Mouse (Mus musculus) heart, adult 11 months (tissue): ENCODE results near the gene Ddx5.
"Not testable (repeated sequence)": the region's sequence is repeated elsewhere in the genome, so short reads cannot be mapped to it uniquely, and the experiment has no call there.

Experiments
- DNase-seq: peaks from one replicate; pipeline ENCODE4 v3.0.0; 2022

Ddx5 gene

DNA sequence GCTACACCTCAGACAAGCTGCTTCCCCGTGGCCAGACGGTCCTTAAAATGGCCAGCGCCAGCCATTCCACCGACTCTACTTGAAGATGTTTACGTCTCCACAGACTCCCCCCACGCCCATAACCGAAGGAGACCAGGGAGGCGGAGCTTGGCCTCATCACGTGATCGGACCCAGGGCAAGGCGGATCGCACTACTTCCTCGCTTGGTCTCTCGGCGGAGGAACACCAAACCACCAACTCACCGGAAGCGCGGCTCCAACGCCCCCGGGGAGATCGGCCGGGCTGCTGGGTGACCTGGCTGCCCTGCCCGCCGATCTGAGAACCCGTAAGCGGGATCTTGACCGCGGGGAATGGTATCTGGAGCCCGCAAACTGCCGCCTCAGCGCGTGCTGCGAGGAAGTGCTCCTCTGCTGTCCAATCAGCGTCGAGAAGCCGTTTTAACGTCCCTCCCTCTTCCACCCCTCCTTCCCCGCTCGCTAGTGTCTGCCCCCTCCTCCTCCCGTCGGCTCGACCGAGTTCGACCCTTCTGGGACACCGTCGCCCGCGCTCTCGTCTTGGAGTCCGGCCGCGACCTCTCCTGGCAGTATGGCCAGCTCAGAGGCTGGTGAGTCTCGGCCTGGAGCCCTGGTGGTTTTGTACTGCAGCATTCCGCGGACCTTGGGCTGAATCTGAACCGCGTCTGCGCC lies at the start of gene Ddx5, which contains the start of gene Cep95:
TSS of gene Ddx5 (minus strand) at position 411 of the 685 bp plus-strand sequence.
TSS of gene Cep95 (plus strand) at position 478 of the 685 bp plus-strand sequence.
- DNase-seq, result peak; percentile 100

DNA sequence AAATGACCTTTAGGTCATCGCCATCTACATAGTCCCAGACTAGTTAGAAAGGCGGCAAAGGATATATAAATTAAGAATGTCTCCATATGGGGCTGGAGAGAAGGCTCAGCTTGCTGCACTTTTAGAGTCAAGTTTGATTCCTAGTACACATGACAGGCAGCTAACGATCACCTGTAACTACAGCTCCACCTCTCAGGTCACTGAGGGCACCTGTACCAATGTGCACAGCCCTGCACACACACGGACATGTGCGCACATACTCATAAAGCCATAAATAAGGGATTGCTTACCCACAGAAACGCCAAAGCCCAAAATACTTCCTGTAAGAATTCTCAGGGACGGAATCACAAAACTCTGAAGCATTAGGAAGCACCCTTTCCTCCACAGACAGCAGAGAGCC lies 39.1 kb upstream of the Ddx5 start:
- DNase-seq, result peak; percentile 53

DNA sequence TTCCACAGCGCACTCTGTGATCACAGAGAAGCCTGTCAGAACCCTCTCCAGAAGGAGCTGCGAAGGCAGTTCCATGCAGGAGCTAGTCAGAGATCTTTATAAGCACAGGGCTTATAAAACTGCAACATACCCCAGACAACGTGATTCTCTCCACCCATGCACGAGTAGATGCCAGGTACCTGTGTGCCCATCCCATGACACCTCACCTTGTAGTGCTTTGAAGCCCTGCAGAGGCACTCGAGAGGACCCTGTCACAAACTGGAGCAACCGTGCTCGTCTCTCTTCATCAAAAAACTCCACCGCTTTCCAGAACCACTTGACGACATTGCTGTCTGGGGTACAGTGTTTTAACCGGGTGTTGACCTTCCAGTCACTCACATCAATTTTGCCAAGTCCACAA lies 35.4 kb upstream of the Ddx5 start:
- DNase-seq, result no peak

DNA sequence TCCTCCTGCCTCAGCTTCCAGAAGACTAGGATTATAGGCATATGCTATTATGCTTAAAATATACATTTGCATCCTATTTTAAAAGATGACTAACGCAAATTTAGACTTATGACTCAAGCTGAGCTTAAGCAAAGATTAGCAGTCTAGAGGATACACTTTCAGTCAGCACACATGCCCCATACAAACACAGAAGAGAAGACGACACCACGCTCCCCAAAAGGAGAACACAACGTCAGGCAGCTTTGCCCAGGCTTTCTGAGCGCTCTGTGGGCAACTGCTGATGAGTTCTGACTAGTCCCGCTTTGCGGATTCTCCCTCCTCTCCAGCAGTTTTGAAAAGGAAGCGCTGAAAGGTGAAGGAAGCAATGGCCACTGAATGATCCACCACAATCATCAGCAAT lies 34.8 kb upstream of the Ddx5 start:
- DNase-seq, result no peak

DNA sequence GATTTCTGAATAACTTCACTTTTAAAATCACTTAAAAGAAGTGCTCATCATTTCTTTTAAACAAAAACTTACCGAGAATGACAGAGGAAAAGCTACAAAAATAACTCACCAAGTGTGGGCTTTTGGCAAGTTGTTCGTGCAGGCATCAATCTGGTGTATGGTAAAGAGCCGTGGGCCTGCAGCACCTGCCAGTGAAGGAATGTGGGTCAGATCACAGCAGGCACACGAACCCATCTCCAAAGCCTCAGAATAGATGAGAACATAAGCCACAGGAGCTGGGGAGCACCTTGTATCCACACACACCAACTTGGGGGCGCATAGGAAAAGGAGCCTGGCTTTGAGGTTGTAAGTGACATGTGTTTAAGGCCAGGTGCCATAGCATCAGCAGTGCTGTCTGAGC lies 33.9 kb upstream of the Ddx5 start:
- no peak for DNase-seq

DNA sequence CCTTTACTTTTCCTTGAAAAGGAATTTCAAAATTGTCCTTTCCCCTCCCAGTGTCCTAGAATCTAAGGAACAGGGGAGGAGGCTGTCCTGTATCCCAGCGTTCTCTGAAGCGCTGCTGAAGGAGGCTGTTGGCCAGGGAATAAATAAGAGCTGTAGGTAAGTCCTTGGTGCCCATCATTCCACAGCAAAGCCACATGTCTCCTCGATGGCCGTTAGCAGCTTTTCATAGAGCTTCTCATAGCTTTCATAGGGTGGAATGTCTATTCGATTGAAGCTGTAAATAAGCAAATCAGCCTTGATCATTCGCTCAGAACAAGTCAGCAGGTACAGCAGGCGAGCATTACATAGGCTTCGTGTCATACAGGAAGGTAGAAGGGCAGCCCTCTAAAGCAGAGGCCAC lies 33.5 kb upstream of the Ddx5 start:
- no peak for DNase-seq

DNA sequence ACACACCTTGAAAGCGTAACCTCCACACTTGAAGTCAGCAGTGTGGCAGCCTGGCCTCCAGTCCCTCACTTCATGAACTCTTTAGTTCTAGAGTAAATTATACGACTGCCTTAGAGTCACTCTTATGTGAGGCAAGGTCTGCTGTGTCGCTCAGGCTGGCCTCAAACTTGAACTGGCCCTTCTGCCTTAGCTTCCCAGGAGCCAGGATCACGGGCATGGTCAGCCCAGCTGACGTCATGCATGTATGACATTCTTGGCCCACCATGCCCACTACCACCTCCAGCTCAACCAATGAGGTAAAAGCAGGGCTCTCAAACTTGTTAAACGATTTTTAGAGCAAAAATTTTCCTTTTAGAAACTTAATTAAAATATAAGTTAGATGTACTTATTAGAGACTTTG lies 32.4 kb upstream of the Ddx5 start:
- DNase-seq, result no peak

DNA sequence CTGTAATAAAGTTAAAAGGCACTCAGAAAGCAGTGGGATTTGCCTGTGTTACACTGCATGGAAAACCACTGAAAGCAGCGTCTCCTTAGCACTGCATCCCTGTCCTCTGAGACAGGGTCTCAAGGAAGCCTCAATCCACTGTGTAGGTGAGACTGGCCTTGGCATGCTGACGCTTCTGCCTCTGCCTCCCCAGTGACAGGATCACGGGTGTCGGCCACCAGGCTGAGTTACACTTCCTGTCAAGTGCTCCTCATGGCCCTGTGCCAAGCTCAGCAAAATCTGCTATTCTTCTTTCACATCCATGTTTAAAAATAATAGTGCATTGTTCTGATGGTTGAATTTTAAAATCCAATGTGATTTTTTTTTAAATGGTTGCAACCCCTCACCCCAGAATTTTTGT lies 32.0 kb upstream of the Ddx5 start:
- peak; percentile 98 for DNase-seq

DNA sequence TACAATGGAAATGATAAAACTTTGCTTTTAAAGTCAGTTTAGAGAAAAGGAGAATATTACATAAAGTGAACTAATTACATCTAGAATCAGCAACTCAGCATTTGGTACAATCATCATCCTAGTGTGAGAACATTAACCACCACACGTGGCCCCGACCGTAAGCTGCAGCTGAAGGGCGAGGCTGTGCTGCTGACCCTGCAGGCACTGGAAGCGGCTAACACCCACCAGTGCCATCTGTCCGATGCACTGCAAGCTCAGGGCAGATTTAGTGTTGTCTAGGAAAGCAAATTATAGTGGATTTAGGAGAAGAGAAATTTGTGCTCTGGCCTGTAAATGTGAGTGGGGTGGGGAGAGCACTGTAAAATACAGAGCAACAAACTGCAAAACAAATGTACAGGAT lies 31.3 kb upstream of the Ddx5 start:
- DNase-seq, result peak; percentile 94

DNA sequence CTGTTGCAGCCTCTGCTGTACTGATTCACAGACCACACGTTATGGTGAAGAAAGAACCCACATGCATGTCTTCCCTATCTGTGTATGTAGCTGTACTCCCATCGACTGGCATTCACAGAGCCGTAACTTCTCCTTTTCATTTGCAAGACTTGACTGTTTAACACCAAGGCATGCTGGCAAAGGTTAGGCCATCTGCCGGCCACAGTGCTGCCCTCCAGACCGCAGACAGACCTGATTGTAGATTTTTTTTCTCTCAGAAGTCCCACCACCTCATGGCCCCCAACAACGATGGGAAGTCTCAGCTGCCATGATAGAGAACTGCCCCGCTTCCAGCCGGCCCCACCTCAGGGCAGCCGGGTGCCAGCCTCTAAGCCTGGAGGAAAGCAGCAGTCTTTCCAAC lies 30.6 kb upstream of the Ddx5 start:
- DNase-seq, result no peak

DNA sequence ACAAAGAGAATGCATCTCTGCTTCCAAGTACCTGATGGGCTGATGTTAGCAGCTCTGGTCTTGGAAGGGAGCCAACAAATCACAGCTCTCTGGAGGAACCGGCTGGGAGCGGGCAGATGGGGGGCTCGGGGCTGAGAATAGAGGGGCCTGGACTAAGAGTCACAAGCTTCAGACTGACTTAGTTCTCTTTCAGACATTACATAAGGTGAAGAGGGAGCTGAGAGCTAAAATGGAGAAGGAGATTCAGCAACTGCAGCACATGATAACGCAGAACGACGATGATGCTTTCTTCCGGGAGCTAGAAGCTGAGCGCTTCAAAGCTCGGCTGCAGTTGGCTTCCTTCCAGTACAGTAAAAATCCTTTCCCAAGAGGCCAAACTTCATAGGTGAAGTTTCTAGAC lies 29.4 kb upstream of the Ddx5 start:
- no peak for DNase-seq

DNA sequence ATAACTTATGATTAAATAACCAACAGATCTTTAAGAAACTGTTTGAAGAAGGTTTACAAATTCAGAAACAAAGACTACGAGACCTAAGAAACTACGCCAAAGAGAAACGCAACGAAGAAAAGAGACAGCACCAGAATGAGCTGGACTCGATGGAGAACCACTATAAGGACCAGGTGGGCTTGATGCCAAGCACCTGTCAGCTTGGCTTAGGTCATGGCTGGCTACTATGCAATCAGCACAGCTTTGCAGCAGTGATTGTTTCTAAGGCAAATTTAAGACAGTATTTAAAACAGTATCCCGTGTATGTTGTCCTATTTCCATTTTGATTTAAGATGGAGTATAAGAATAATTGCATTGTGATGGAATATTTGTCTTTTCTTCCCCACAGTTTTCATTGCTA lies 28.8 kb upstream of the Ddx5 start:
- no peak for DNase-seq

DNA sequence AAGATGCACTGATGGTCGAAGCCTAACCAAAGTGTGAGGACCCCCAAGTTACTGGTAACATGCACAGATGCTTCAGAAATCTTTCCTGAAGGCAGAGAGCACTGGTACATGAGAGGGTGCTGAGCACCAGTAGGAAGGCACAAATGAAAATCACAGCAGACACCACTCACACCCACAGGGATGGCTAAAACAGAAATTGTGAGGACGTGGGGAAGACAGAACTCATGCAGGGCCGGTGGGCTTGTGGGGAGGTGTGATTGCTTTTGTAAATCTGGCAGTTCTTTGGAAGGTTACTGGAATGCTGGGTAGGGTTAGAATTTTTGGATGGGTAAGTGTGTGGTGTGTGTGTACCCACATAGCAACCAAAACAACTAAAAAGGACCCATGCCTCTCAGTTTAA lies 28.2 kb upstream of the Ddx5 start:
- DNase-seq, result no peak

DNA sequence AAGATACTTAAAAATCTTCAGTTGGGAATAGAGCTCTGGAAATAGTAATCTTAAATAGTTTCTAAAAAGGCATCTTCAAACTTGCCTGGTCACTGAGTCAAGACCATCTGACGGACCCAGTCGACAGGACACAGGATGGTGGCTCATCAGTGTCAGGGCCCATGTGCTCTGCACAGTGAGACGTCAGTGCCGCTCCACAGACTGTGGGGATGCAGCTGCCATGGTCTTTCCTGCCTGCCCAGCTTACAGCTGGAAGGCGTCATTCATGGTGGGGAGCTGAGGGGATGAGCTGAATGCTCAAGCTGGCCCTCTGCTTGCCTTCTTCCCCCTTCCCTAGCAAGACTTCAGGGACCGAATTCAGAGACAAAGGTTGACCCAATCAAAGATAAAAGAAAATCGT lies 27.3 kb upstream of the Ddx5 start:
- DNase-seq, result no peak

DNA sequence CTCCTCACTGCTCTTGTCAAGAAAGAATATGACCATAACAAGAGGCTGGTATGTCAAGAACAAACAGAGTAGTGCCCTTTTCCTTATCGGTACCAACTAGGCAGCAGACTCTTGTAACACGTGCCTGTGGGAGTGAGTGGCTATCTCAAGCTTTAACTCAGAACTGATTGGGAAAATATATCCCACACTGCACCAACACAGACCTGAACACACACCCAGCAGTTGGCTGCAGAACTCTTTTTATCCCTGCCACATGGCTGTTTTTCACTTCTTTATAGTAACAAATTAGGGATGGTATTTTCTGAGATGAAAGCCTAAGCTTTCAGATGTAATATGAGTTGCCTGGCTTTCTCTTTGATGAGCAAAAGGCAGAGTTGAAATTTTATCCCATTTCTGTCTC lies 26.8 kb upstream of the Ddx5 start:
- DNase-seq, result no peak

DNA sequence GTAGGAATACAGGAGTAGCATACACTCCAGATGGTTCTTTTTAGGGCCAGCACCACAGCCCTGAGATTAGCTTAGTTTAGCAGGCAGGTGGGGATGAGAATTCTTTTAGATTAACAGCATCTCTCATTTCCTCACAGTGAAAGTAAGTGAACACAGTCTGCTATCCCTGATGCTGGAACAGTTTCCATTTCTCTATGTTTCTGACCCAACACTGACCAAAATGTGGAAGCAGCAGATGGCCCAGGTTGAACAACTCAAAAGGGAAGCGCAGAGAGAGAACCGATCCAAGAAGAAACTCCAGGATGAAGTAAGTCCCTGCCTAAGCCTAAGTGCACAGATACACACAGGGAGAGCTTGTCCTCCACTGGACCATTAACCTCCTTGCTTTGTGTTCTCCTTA lies 26.3 kb upstream of the Ddx5 start:
- peak; percentile 76 for DNase-seq

DNA sequence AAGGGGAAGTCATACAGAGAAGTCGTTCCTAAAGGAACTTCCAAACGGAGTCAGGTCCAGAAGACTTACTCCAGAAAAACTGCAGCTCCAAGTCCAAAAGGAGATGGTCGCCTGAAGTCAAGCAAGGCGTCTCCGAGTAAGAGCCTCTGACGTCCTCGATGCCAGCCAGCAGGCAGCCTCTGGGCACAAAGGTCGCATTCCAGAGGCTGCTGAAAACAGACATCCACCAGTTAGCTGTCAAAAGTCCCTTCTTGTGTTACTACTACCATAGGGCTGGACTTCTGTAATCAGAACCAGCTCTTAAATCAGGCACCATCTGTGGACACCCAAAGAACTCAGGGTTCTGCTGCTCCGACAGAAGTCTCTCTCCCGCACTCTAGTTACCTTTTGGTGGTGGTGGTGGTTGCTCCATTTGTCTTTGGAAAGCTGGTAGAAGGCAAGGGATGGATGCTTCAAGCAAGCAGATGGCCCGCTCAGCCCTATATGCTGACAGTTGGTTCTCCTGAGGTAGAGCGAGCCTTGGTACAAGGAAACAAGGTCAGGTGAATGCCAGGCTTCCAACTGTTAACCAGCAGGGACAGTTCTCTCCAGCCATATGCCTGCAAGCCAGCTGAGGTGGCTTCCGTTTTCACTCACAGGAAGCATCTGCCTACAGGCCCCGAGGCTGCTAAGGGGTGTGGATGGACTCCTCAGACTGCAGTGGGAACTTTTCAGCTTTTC lies 25.8 kb upstream of the Ddx5 start:
- DNase-seq, result peak; percentile 88

DNA sequence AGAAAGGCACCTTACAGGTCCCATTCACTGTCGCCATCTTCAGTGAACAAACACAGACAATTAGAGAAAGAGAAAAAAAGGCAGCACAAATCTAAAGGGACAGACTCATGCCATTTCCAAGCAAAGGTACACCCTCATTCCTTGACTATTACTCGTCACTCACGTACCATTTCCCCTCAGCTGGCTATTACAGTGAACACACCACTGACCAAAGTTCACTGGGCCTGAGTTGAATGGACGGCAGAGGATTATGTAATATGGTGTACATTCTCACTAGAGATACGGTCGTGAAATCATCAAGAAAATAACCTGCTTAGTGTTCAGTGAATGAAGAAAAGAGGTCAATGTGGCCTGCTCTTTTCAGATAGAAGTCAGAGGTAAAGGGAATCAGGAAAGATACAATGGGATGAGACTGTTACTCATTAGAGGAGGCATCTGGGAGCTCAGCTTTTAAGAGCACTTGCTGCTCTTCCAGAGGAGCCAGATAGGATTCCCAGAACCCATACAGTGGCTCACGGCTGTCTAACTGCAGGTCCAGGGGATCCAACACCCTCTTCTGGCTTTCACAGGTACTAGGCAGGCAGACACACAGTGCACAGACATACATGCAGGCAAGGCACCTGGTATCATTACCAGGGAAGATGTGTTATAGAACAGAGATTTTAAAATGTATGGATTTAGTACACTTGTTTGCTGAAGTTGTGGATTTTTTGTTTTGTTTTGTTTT lies 23.6 kb upstream of the Ddx5 start:
- DNase-seq, result peak; percentile 62

DNA sequence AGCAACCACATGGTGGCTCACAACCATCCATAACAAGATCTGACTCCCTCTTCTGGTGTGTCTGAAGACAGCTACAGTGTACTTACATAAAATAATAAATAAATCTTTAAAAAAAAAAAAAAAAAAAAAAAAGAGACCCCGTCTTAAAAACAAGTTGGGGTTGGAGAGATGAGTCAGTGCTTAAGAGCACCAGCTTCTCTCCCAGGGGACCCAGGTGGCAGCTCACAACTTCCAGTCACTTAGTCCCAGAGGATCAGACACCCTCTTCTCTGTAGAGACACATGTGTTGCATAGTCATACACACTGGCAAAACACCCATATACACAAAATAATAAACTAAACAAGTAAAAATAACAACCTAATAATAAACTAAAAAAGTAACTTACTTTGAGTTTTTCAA lies 18.5 kb upstream of the Ddx5 start:
- not testable (repeated sequence) for DNase-seq

DNA sequence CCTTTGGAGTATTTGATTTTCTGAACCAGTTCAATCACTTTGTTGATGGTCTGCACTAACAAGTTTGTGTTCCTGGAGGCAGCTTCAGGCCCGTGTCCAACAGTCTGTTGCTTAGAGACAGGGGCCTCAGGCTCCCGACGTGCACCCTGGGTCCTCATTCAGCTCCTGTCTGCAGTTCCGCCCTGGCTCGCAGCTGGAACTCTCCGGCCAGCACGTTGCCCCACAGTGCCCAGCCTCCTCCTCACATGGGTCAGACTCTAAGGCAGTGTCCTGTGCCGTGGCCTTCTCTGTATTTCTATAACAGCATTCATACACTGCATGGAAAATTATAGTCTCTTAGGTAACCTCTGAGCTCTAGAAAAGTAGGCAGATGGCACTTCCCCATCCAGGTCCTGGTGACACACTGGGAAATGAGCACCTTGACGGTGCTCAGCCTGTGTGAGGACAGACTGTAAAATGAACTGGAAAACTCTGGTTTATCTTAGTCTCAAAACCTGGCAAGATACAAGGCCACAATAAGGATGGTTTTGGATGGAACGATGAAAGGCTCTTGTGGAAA lies 13.2 kb upstream of the Ddx5 start:
- DNase-seq, result no peak

DNA sequence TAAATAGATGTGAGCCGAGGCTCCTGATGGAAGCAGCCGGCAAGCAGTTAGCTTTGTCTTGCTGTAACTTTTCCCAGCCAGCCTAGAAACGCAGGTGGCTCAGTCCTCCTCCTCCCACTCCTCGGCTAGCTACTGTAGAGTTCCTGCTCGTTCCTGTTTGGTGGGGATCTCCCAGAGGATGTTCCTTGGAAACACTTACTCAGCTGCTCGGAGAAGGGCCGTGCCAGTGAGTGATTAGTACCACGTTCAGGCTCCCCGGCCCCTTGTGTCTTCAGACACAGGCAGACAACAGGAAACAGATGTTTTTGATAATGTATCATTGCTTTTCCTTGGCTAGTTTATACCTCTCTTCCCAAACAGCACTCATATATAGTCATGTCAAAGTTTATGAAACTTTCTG lies 6.7 kb upstream of the Ddx5 start:
- DNase-seq, result peak; percentile 91

DNA sequence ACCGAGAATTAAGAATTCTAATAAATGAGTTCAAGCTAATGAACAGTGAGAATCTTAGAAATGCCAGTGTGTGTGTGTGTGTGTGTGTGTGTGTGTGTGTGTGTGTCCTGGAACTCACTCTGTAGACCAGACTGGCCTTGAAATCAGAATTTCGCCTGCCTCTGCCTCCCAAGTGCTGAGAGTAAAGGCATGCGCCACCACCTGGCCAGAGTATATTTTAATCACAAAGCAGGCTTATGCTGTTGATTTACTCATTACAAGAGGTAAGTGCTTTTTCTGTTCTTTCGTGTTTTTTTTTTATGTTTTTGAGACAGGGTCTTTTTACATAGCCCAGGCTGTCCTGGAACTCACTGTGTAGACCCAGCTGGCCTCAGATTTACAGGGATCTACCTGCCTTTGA lies 4.9 kb upstream of the Ddx5 start:
- no peak for DNase-seq

DNA sequence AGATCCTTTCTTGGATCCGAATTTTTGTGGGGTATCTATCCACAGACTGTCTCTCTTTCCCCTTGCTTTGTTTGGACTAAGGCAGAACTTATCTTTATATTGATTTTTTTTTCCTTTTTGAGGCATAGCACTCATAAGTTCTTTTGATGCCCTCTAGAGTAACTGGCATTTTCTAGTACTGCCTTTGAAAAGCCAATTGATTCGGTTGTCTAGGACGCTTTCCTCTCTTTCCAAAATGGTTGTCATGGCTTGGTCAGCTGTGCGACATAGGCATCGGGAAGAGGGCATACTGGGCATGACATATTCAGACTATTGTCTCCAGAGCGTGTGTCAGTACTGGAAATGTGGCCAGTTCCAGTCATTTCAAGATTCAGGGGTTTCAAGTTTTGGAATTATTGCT lies 664 bp upstream of the Ddx5 start:
- no peak for DNase-seq
